Mouse (Mus musculus) erythroblast, embryonic 14.5 days (primary cell): ENCODE data around the gene Tspan32.

ENCODE experiments used
- GATA1 ChIP-seq: IDR thresholded peaks from 2 replicates; pipeline ENCODE4 v1.6.1; 2012; ENCODE audit warnings: low read length, inconsistent platforms, mixed read lengths
- TAL1 ChIP-seq: IDR thresholded peaks from 3 replicates; pipeline ENCODE4 v1.6.1; 2012; ENCODE audit warnings: low read length, inconsistent platforms, mixed read lengths

DNA sequence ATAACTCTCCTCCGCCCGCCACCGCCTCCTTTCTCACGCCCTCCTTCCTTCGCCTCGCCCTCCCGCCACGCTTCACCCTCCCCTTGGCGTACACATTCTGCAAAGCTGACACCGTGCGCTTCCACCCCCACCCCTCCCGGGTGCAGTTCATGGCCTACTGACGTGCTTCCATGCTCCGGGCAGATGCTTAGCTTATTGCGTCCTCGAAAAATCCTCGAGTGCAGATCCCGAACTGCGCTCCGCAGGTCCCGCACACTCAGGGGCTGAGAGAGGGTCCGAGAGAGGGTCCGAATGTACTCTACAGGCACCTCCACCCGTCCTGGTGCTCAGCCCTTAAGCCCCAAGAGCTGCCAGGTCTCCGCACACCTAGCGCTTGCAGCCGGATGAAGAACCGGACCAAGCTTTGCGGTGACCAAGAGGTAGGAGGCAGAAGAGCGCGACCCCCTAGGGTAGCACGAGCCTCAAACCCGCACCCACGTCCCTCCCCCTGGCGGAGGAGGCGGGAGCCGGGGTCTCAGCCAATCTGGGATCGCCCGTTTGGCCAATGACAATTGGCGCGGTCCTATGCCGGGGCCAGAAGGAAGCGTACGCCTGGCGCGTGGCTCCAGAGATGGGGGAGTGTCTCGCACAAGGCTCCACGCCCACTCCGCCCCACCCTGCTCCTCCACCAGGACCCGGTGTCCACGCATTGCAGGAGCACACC is 35.9 kb upstream of the Tspan32 start, which contains the start of gene Ascl2:
- TF ChIP-seq GATA1 (no peak), TAL1 (no peak)
